Mouse (Mus musculus) layer of hippocampus, adult 8-10 months (tissue): Measurements from ENCODE around the gene Dusp3. TPM values are rescaled to one million over a fixed set of nuclear protein-coding genes. Genes with fewer than 3 reads are reported as not detected.

Experiments
- DNase-seq, 2 experiments: peaks; one replicate each; pipeline ENCODE4 v3.0.0; 2022; ENCODE audit warnings: low spot score in 2 of 2
- total RNA-seq, 4 experiments: library from RNA; stranded (reverse); gene quantifications; 2 replicates each; pipeline ENCODE4 v1.2.4; 2022

Gene Dusp3
- total RNA-seq, 4 experiments from 2014 or later: 151 to 190 (median 164) TPM

- no peak for DNase-seq
Measured at GRCm38 (mm10) chr11:101976949-101977348, 9.9 kb downstream of the Dusp3 start.

DNA sequence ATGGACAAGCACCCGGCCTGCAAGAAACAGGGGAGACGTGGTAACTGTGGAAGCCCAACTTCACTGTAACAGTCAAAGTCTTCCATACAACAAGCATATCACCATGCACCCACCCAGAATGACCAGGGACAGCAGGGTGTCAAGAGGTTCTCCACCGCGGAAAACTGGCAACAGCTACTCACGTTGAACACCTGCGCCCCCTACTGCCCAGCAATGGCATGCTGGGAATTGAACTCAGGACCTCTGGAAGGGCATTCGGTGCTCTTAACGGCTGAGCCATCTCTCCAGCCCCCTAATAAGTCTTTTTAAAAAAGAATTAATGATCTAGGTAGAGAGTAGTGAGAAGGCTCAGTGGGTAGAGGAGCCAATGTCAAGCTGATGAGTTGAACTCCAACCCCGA, 11.9 kb downstream of the Dusp3 start:
- no peak for DNase-seq

GRCm38 (mm10) chr11:101974181-101974580, 12.6 kb downstream of the Dusp3 start:
- no peak for DNase-seq

DNA sequence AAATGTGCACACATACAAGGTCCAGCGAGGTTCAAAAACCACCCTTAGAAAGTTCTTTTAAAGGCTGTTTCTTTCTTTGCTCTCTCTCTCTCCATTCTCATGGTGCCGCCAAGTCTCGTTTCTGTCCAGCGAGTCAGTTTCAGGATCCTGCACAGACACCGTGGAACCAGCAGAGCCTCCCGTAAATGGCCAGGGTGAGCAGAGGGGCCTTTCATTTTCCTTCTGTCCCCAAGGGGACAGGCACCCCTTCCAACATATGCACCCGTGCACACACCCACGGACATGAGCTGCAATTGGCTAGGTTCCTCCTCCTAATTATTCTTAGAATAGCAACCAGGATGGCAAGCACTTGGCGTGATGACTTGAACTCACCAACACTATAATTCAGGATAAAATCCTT, 13.3 kb downstream of the Dusp3 start:
- DNase-seq: no peak

DNA sequence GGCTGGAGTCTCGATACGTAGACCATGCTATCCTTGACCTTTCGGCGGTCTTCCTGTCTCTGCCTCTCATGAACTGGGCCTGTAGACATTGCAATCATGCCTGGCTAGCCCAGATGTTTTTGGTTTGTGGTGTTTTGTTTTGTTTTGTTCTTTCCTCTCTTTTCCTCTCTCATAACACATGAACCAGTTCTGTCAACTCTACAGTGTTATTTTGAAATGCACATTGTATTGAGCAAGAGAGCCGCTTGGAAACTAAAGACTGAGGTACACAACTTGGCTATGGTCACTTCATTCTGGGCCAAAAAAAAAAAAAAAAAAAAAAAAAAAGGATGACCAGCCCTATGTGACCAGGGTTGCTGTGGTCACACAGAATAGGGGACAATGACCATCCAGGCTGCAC, 14.2 kb downstream of the Dusp3 start:
- no peak for DNase-seq

DNA sequence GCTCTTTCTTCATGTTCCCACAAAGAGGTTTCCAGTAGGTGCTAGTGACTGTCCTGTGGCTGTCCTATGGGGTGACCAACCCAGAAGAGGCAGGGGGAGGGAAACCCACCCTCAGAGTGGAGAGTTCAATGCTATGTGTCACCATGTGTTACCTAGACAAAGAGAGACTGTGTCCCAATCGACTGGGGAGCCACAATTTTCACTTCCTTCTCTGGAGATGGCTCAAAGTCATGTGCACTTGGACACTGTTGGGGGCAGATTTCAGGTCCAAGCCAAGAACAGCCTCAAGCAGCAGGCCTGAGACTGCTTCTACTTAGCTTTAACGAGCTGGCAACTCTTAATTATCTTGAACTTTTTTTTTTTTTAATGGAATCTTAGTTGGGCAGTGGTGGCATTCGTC, 14.7 kb downstream of the Dusp3 start:
- no peak for DNase-seq

- DNase-seq: no peak
Measured at GRCm38 (mm10) chr11:101971410-101971809, 15.4 kb downstream of the Dusp3 start.

DNA sequence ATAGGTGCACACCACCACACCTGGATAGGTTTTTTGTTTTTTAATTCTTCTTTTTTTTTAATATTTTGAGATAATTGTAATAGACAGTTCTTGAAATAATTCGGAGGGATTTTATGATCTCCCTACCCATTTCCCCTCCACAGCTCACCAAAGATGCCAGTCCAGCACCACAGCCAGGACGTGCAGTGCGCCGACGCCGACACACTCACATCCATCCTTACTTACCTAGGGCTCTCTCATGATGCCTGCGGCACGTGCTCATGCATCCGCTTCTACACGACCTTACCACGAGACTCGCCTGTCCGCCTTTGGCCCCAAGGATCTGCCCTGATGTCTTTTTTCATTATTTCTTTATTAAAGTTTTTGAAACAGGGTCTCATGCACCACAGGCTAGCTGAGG, 17.0 kb downstream of the Dusp3 start:
- no peak for DNase-seq

- peak; percentile 67 to 90 for DNase-seq
Measured at GRCm38 (mm10) chr11:101968791-101969190, 18.0 kb downstream of the Dusp3 start.

GRCm38 (mm10) chr11:101968311-101968710, 18.5 kb downstream of the Dusp3 start:
- DNase-seq: no peak

DNA sequence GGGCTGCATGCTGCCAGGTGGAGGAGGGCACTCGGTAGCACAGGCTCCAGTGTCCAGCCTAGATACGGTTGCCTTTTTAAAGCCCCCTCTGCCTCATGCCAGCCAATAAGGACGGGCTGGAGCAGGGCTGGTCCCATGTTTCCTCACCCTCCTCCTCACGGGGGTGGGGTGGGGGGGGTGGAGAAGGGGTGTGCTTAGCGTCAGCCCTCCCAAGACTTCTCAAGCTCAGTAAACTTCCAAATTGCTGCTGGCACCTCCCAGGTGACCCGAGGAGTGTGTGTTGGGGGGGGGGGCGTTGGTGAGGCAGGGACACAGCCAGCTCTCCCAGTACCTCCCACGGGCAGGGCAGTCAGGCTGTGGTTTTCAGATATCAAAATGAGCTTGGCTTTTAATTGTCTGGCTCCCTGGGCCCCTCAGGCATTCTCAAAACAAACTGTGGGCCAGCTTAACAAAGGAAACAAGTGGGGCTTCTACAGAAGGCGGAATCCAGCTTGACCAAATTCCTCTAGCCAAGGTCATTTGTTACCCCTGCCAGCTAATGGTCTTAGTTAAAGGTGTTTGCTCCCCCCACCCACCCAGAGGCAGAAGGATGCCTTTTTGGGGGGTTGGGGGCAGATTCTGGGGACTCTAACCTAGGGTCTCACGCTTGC, 19.7 kb downstream of the Dusp3 start, which contains the start of gene Sost:
Gene Sost (minus strand): TSS at position 51 of the 650 bp plus-strand sequence.
- no peak for DNase-seq

- no peak for DNase-seq
Measured at GRCm38 (mm10) chr11:101965553-101965952, 21.3 kb downstream of the Dusp3 start.

DNA sequence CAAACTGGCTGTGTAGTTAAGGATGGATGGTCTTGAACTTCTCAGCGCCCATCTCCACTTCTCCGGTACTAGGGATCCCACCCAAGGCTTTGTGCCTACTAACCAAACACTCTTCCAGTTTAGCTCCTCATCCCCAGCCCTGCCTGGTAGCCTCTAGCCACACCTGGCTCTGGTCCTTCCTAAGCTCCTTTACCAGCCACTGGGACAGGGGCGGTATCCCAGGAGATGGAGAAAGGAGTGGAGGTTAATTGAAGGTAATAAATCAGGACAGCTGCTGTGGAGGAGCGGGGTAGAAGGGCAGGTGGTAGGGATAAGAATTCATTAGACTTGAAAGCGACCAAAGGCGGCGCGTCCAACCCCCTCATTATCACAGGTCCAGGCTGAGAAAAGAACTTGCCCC, 22.2 kb downstream of the Dusp3 start:
- no peak for DNase-seq

GRCm38 (mm10) chr11:101963473-101964291, 23.1 kb downstream of the Dusp3 start:
- DNase-seq: no peak

- DNase-seq: no peak
Measured at GRCm38 (mm10) chr11:101963043-101963442, 23.8 kb downstream of the Dusp3 start.

GRCm38 (mm10) chr11:101957476-101957875, 29.3 kb downstream of the Dusp3 start:
- DNase-seq: no peak

GRCm38 (mm10) chr11:101953441-101953840, 33.4 kb downstream of the Dusp3 start:
- no peak for DNase-seq

GRCm38 (mm10) chr11:101952541-101953341, 34.1 kb downstream of the Dusp3 start:
- DNase-seq: no peak

- DNase-seq: no peak
Measured at GRCm38 (mm10) chr11:101950021-101950420, 36.8 kb downstream of the Dusp3 start.

- DNase-seq: no peak
Measured at GRCm38 (mm10) chr11:101946525-101946924, 40.3 kb downstream of the Dusp3 start.

- no peak for DNase-seq
Measured at GRCm38 (mm10) chr11:101943055-101943454, 43.8 kb downstream of the Dusp3 start.

DNA sequence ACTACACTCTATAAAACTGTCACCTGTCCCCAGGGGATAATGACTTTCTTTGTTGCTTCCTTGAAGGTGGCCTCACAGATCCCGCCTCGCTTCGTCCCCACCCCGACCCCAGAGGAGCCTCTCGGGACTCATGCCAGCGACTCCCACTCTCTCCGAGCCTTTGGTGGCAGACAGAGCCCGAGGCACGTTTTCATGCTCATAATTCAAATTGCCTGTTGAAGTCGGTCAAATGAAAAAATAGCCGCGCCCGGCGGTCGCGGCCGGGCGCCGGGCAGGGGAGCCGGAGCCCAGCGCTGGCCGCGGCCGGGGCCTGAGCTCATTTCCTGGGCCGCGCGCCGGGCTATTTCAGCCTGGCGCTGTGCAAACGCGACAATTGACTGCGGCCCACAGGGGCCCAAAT, 49.7 kb downstream of the Dusp3 start:
- no peak for DNase-seq
